Mouse (Mus musculus) G1E (cell line): ENCODE measurements around the gene Mecom. TPM values are rescaled to one million over a fixed set of nuclear protein-coding genes. Genes with fewer than 3 reads are reported as not detected.

Experiments
- ATAC-seq: 2 replicates; pipeline ENCODE4 v1.8.0; 2016; ENCODE audit warnings: mild to moderate bottlenecking; ENCODE audit not compliant: insufficient number of reproducible peaks, poor library complexity, low FRiP score, severe bottlenecking; ENCODE audit errors: extremely low read depth
- DNase-seq: peaks from one replicate; pipeline ENCODE4 v3.0.0; 2012; ENCODE audit warnings: low spot score
- H3K27me3 ChIP-seq: 2 replicates; pipeline ENCODE4 v1.6.1; 2012; ENCODE audit warnings: mild to moderate bottlenecking, low read length, inconsistent platforms; ENCODE audit not compliant: insufficient read depth
- H3K36me3 ChIP-seq: replicated peaks from 2 replicates; pipeline ENCODE3; 2012; ENCODE audit warnings: mild to moderate bottlenecking, inconsistent platforms
- H3K4me1 ChIP-seq: 2 replicates; pipeline ENCODE4 v1.6.1; 2012; ENCODE audit warnings: low read depth, low read length, inconsistent platforms, mixed read lengths; ENCODE audit not compliant: insufficient read depth
- H3K4me3 ChIP-seq: 2 replicates; pipeline ENCODE4 v1.5.1; 2012; ENCODE audit warnings: low read depth, mild to moderate bottlenecking, inconsistent platforms, low read length, moderate library complexity, mixed read lengths
- H3K9me3 ChIP-seq: replicated peaks from 2 replicates; pipeline ENCODE4 v1.6.1; 2012; ENCODE audit warnings: inconsistent platforms
- CTCF ChIP-seq: IDR thresholded peaks from 2 replicates; pipeline ENCODE4 v1.5.1; 2012; ENCODE audit warnings: low read depth, low read length, inconsistent platforms, mixed read lengths
- GATA1 ChIP-seq: IDR thresholded peaks from 2 replicates; pipeline ENCODE4 v1.6.1; 2012; ENCODE audit warnings: borderline replicate concordance, low read length, inconsistent platforms, mixed read lengths
- GATA2 ChIP-seq: IDR thresholded peaks from 2 replicates; pipeline ENCODE4 v1.6.1; 2012; ENCODE audit warnings: low read depth, low read length, inconsistent platforms, borderline replicate concordance
- POLR2AphosphoS5 ChIP-seq: IDR thresholded peaks from 2 replicates; pipeline ENCODE4 v1.6.1; 2012; ENCODE audit warnings: low read depth, low read length, inconsistent platforms; ENCODE audit not compliant: insufficient replicate concordance
- TAL1 ChIP-seq: conservative IDR thresholded peaks from 2 replicates; pipeline ENCODE4 v1.6.1; 2012; ENCODE audit warnings: low read depth, low read length, inconsistent platforms, mixed read lengths
- polyA plus RNA-seq: library from polyadenylated mRNA; stranded (reverse); fragments of >175 nt; gene quantifications from 2 replicates; pipeline ENCODE4 v1.2.3, GENCODE M21; 2012
- total RNA-seq, 2 experiments: library from RNA; stranded (forward) in 1 of 2; stranded (reverse) in 1 of 2; fragments of 200-1000 nt in 1 of 2; fragments of >200 nt in 1 of 2; fragmentation: Nextera tagmentation in 1 of 2; gene quantifications; 2 replicates each; pipeline ENCODE4 v1.2.3; 2014 to 2017

Gene Mecom
- total and polyA plus RNA-seq, 3 experiments = 0.05 TPM; not detected in 2

- Histone ChIP-seq H3K4me1 (no peaks in the 10 kb centered on the region), H3K4me3 (no peak overlapping the region), H3K36me3 (no peaks in the 10 kb centered on the region), H3K9me3 (no peaks in the 10 kb centered on the region), H3K27me3 (no peaks in the 10 kb centered on the region)
- ATAC-seq (no peak), DNase-seq (no peak)
- TF ChIP-seq GATA2 = no peak
- no peak for TF ChIP-seq GATA1
- no peak for TF ChIP-seq TAL1
- no peak for TF ChIP-seq CTCF
- no peak for TF ChIP-seq POLR2AphosphoS5
Observed at GRCm38 (mm10) chr3:30453046-30453445, 94.8 kb downstream of the Mecom start.

GRCm38 (mm10) chr3:30452511-30452910 lies 95.3 kb downstream of the Mecom start:
- no peak for ATAC-seq
- H3K4me3 ChIP-seq = no peak overlapping the region
- no peaks in the 10 kb centered on the region for H3K27me3 ChIP-seq
- TF ChIP-seq GATA1 (no peak), TAL1 (no peak), POLR2AphosphoS5 (no peak), GATA2 (no peak), CTCF (no peak)
- no peaks in the 10 kb centered on the region for H3K4me1 ChIP-seq
- no peak for DNase-seq
- no peaks in the 10 kb centered on the region for H3K36me3 ChIP-seq
- H3K9me3 ChIP-seq = no peaks in the 10 kb centered on the region

GRCm38 (mm10) chr3:30450206-30450965 lies 97.4 kb downstream of the Mecom start:
- TF ChIP-seq TAL1 (no peak), GATA1 (no peak), GATA2 (no peak), CTCF (no peak), POLR2AphosphoS5 (no peak)
- DNase-seq = no peak
- H3K4me3 ChIP-seq = no peak overlapping the region
- H3K27me3 ChIP-seq = no peaks in the 10 kb centered on the region
- H3K36me3 ChIP-seq = no peaks in the 10 kb centered on the region
- no peak for ATAC-seq
- no peaks in the 10 kb centered on the region for H3K9me3 ChIP-seq
- no peaks in the 10 kb centered on the region for H3K4me1 ChIP-seq

- Histone ChIP-seq H3K9me3 (no peaks in the 10 kb centered on the region), H3K36me3 (no peaks in the 10 kb centered on the region), H3K27me3 (no peaks in the 10 kb centered on the region), H3K4me3 (no peak overlapping the region), H3K4me1 (no peaks in the 10 kb centered on the region)
- TF ChIP-seq TAL1 (no peak), CTCF (no peak), GATA1 (no peak), POLR2AphosphoS5 (no peak), GATA2 (no peak)
- ATAC-seq = no peak
- DNase-seq = no peak
Observed at GRCm38 (mm10) chr3:30448624-30449023, 99.2 kb downstream of the Mecom start.

DNA sequence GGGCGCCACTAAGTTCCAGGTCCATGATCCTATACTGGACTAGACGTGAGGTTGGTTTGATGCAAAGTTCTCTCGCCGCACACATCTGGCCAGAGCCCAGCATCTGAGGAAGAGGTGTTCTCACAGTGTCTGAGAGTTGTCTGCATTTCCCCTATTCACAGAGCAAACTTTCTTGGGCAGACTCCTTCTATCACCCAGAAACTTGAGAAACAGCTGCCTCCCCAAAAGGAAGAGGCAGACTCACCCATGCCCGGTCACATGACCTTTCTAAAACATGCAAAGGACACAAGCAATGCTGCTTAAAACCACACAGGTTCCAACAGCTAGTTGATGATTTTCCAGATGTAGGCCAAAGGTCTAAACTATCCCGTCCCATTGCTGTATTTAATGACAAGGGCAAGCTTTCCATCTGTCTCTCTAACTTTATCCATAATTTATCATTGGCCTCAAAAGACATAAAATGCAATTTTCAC lies 101.8 kb downstream of the Mecom start:
- H3K4me1 ChIP-seq = no peaks in the 10 kb centered on the region
- H3K36me3 ChIP-seq = no peaks in the 10 kb centered on the region
- no peaks in the 10 kb centered on the region for H3K9me3 ChIP-seq
- no peaks in the 10 kb centered on the region for H3K27me3 ChIP-seq
- DNase-seq (no peak), ATAC-seq (no peak)
- no peak for TF ChIP-seq CTCF
- TF ChIP-seq GATA1 = no peak
- TF ChIP-seq POLR2AphosphoS5 = no peak
- no peak for TF ChIP-seq TAL1
- no peak for TF ChIP-seq GATA2
- H3K4me3 ChIP-seq = no peak overlapping the region

DNA sequence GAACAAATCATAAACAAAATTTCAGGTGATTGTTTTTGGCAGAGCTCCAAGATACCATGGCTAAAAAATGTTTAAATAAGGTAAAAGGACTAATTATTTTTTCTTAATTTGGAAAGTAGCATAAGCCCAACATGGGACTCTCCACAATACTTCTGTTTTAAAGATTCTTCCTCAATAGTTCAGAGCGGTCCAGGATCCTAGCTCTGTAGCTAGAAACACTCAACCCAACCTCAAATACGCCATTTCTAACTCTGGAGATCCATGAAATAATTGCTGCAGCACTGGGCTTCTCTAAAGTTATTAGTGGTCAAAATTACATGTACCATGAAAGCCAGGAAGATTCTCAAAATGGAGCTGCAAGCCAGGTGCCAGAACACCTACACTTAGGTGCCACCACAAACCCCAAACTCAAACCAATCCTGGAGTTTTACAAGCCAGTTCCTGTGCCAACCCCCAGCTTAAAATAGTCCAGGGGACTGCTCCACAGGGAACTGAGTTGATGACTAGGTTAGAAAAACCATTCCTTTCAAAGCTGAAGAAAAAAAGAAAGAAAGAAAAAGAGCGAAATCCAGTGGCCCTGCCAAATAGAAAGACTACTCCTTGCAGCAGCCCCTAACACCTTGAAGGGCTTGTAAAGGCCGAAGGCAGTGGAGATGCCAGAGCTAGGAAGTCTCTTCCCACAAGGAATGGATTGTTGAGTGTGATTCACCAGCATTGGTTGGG lies 102.4 kb downstream of the Mecom start:
- DNase-seq = no peak
- H3K4me3 ChIP-seq = no peak overlapping the region
- H3K4me1 ChIP-seq = no peaks in the 10 kb centered on the region
- H3K27me3 ChIP-seq = no peaks in the 10 kb centered on the region
- H3K36me3 ChIP-seq = no peaks in the 10 kb centered on the region
- TF ChIP-seq GATA2 (no peak), CTCF (no peak), POLR2AphosphoS5 (no peak), GATA1 (no peak), TAL1 (no peak)
- no peaks in the 10 kb centered on the region for H3K9me3 ChIP-seq
- ATAC-seq = no peak
